ENCODE assay signal across 7 mouse cellular contexts in the genomic region with DNA sequence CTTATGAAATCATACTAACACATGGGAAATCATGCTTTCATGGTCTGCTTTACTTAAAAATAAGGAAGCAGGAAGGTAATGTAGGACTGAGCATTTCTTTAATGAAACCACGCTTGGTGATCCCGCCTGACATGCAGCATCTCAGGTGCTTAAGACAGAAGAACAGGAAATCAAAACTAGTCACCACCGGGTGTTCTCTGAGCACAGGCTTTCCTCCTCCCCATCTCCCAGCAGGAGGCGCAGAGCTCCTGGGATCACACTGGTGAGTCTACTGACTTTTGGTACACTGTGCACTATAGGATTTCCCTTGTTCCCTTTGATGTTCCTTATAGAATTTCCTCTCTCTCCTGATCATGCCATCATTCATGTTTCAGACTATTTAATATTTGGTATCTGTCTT. TPM values are rescaled to one million over a fixed set of nuclear protein-coding genes. Genes with fewer than 3 reads are reported as not detected.
DNase-seq lines count a peak whose midpoint lies in the region; ATAC-seq and TF ChIP-seq lines count a peak whose summit lies in the region.
"Not testable (repeated sequence)": the region's sequence is repeated elsewhere in the genome, so short reads cannot be mapped to it uniquely, and the experiment has no call there.

No protein-coding gene starts in this region.

- H3K4me2 ChIP-seq in kidney, embryonic 16.5 days (replicated peaks; ENCODE audit: low read depth, low read length): peak overlapping the region; percentile 62

- not testable (repeated sequence) for H3K4me1 ChIP-seq in embryonic fibroblast, embryonic 13.5 days (ENCODE audit: control insufficient read depth, insufficient read depth, low read length)
- H3K4me1 ChIP-seq in kidney, embryonic 16.5 days (ENCODE audit: insufficient read depth, low read length): 0 out of 2 replicates have a peak, but pooled peaks cover 15% of the 10 kb centered on the region
- peaks cover 20% of the 10 kb centered on the region for H3K4me1 ChIP-seq in midbrain, embryonic 10.5 days

- H3K27me3 ChIP-seq in kidney, embryonic 16.5 days (ENCODE audit: insufficient read depth, low read length); midbrain, embryonic 10.5 days (ENCODE audit: low read depth, poor library complexity, severe bottlenecking): not testable (repeated sequence)

- not testable (repeated sequence) for H3K27ac ChIP-seq in embryonic fibroblast, embryonic 13.5 days (ENCODE audit: insufficient read depth, low read length); kidney, embryonic 16.5 days (ENCODE audit: low read length)
- H3K27ac ChIP-seq in midbrain, embryonic 10.5 days (replicated peaks): peak overlapping the region; percentile 87; the same call in 1 of the 2 replicates

- ATAC-seq in kidney, embryonic 16.5 days (ENCODE audit: low FRiP score, low TSS enrichment): peak; percentile 92

- TF ChIP-seq CTCF in embryonic fibroblast, embryonic 13.5 days (IDR thresholded peaks at IDR 0.05; ENCODE audit: borderline replicate concordance, insufficient read depth, low read length): peak; percentile 42; the same call in 1 of the 2 replicates

- peak overlapping the region; percentile 75 for H3K9ac ChIP-seq in kidney, embryonic 16.5 days (replicated peaks; ENCODE audit: low read length)

- peak; percentile 53 for DNase-seq in adrenal gland, postnatal 14 days
- peak; percentile 22 to 29 for DNase-seq in heart, postnatal 10 days
- peak; percentile 14 for DNase-seq in liver
- not testable (repeated sequence) for DNase-seq in midbrain, embryonic 10.5 days (ENCODE audit: low spot score)
- peak; percentile 29 for DNase-seq in right cerebral cortex, postnatal 25 days

- intact Hi-C loops in heart, postnatal 10 days (cut with DNase I): loop anchor here (5.0 to 10.0 kb wide), 3 partner anchors 103 to 205 kb away; a partner anchor contains a TSS

- peak overlapping the region; percentile 61; the same call in 1 of the 2 replicates for H3K4me3 ChIP-seq in embryonic fibroblast, embryonic 13.5 days (ENCODE audit: insufficient read depth, low read length)
- H3K4me3 ChIP-seq in kidney, embryonic 16.5 days (ENCODE audit: low read length): peak overlapping the region; percentile 66
- H3K4me3 ChIP-seq in midbrain, embryonic 10.5 days: peak overlapping the region; percentile 69

- not testable (repeated sequence) for TF ChIP-seq POLR2A in embryonic fibroblast, embryonic 13.5 days (IDR thresholded peaks at IDR 0.05; ENCODE audit: low read depth, low read length)

- H3K9me3 ChIP-seq in kidney, embryonic 16.5 days (ENCODE audit: low read length): peaks cover 12% of the 10 kb centered on the region
- peaks cover 22% of the 10 kb centered on the region for H3K9me3 ChIP-seq in midbrain, embryonic 10.5 days (replicated peaks)

- H3K36me3 ChIP-seq in kidney, embryonic 16.5 days (ENCODE audit: insufficient read depth, low read length); midbrain, embryonic 10.5 days: not testable (repeated sequence)

- WGBS in kidney, embryonic 16.5 days: 33% methylated on average over 4 of the region's 4 CpGs
- WGBS in midbrain, embryonic 10.5 days: 58% methylated on average over 4 of the region's 4 CpGs

RNA-seq across cellular contexts. Expression of a gene that starts 0.5 kb away (rescaled TPM):
- total RNA-seq in adrenal gland, postnatal 14 days (2021): 8.1 and 14.6 TPM in 2 replicates
- 9.6 and 15.8 TPM in 2 replicates for polyA plus RNA-seq in embryonic fibroblast, embryonic 13.5 days (2011; ENCODE audit: insufficient read length, low read depth, missing spikeins)
- total RNA-seq in heart, postnatal 10 days (2021): 1 to 10 TPM; 5.8 to 7.4 TPM
- 7.1 and 7.3 TPM in 2 replicates for polyA plus RNA-seq in kidney, embryonic 16.5 days (2015; fragmentation: Nextera tagmentation; extraction: Ambion mirVana)
- polyA plus RNA-seq in midbrain, embryonic 10.5 days (2016; fragmentation: Nextera tagmentation; extraction: Ambion mirVana): 6.7 and 7.8 TPM in 2 replicates

RNA-seq across cellular contexts. Expression of a gene that starts 25.6 kb away (rescaled TPM):
- 4.0 and 4.8 TPM in 2 replicates for total RNA-seq in adrenal gland, postnatal 14 days (2021)
- 3.6 and 4.2 TPM in 2 replicates for polyA plus RNA-seq in embryonic fibroblast, embryonic 13.5 days (2011; ENCODE audit: insufficient read length, low read depth, missing spikeins)
- total RNA-seq in heart, postnatal 10 days (2021): 1 to 10 TPM; 2.3 to 3.2 TPM
- 6.3 and 6.4 TPM in 2 replicates for polyA plus RNA-seq in kidney, embryonic 16.5 days (2015; fragmentation: Nextera tagmentation; extraction: Ambion mirVana)
- polyA plus RNA-seq in midbrain, embryonic 10.5 days (2016; fragmentation: Nextera tagmentation; extraction: Ambion mirVana): 5.3 and 5.5 TPM in 2 replicates

RNA-seq across cellular contexts. Expression of a gene that starts 42.6 kb away (rescaled TPM):
- 8.4 and 11.7 TPM in 2 replicates for total RNA-seq in adrenal gland, postnatal 14 days (2021)
- 15.3 and 15.9 TPM in 2 replicates for polyA plus RNA-seq in embryonic fibroblast, embryonic 13.5 days (2011; ENCODE audit: insufficient read length, low read depth, missing spikeins)
- total RNA-seq in heart, postnatal 10 days (2021): 1 to 10 TPM; 6.4 to 8.1 TPM
- 11.0 and 13.4 TPM in 2 replicates for polyA plus RNA-seq in kidney, embryonic 16.5 days (2015; fragmentation: Nextera tagmentation; extraction: Ambion mirVana)
- polyA plus RNA-seq in midbrain, embryonic 10.5 days (2016; fragmentation: Nextera tagmentation; extraction: Ambion mirVana): 9.8 and 10.7 TPM in 2 replicates

RNA-seq across cellular contexts. Expression of a gene that starts 50.1 kb away (rescaled TPM):
- 2.3 and 2.9 TPM in 2 replicates for total RNA-seq in adrenal gland, postnatal 14 days (2021)
- polyA plus RNA-seq in embryonic fibroblast, embryonic 13.5 days (2011; ENCODE audit: insufficient read length, low read depth, missing spikeins): 1.8 and 2.5 TPM in 2 replicates
- total RNA-seq in heart, postnatal 10 days (2021): 1 to 10 TPM in 1 of 2 experiments, under 1 TPM in 1; 0.84 to 1.1 TPM
- 2.6 and 2.7 TPM in 2 replicates for polyA plus RNA-seq in kidney, embryonic 16.5 days (2015; fragmentation: Nextera tagmentation; extraction: Ambion mirVana)
- polyA plus RNA-seq in midbrain, embryonic 10.5 days (2016; fragmentation: Nextera tagmentation; extraction: Ambion mirVana): 4.2 and 5.8 TPM in 2 replicates
